Mouse (Mus musculus): ENCODE data around the gene Speer4f2. TPM values are rescaled to one million over a fixed set of nuclear protein-coding genes. Genes with fewer than 3 reads are reported as not detected.
"Not testable (repeated sequence)": the region's sequence is repeated elsewhere in the genome, so short reads cannot be mapped to it uniquely, and the experiment has no call there.

Gene Speer4f2
- not detected in 2 replicates for polyA plus RNA-seq (2012; rRNA removed)
- polyA plus RNA-seq (2014; fragmentation: Nextera tagmentation; extraction: Ambion mirVana), result not detected in 2 replicates

DNA sequence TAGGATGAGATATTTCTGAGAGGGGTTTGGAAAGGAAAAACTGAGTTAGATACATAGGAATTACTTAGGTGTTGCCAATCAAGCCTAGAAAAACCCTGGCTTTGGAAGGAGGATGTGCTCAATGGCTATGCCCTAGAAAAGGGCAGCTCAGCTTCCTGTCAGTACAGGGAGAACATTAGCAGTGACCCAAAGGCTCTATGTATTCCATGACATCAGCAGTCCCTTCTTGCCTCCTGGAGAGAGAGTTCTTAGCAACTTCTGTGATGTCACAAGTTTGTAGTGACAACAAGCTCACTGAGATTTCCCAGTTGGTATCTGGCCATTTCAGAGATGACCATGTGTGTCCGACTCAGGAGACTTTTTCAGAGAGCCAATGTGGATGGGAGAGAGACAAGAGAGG is at the start of gene Speer4f2:
Gene Speer4f2, plus strand, starts transcription at position 301 of the 400 bp plus-strand sequence.
- ATAC-seq (ENCODE audit: low FRiP score, low read depth); H3K36me3 ChIP-seq (ENCODE audit: control insufficient read depth, insufficient read depth, low read length); DNase-seq (ENCODE audit: low spot score); H3K9me3 ChIP-seq (ENCODE audit: control insufficient read depth, low read length); H3K4me2 ChIP-seq (replicated peaks; ENCODE audit: low read depth, low read length, severe bottlenecking); H3K9ac ChIP-seq (ENCODE audit: low read depth, low read length, severe bottlenecking); H3K4me3 ChIP-seq (replicated peaks; ENCODE audit: low read length); H3K27me3 ChIP-seq (ENCODE audit: control insufficient read depth, insufficient read depth, low read length); H3K27ac ChIP-seq (replicated peaks; ENCODE audit: low read depth, low read length); H3K4me1 ChIP-seq (ENCODE audit: control insufficient read depth, insufficient read depth, low read length): not testable (repeated sequence)
- WGBS, result 73% methylated on average over 1 of the region's 1 CpGs

DNA sequence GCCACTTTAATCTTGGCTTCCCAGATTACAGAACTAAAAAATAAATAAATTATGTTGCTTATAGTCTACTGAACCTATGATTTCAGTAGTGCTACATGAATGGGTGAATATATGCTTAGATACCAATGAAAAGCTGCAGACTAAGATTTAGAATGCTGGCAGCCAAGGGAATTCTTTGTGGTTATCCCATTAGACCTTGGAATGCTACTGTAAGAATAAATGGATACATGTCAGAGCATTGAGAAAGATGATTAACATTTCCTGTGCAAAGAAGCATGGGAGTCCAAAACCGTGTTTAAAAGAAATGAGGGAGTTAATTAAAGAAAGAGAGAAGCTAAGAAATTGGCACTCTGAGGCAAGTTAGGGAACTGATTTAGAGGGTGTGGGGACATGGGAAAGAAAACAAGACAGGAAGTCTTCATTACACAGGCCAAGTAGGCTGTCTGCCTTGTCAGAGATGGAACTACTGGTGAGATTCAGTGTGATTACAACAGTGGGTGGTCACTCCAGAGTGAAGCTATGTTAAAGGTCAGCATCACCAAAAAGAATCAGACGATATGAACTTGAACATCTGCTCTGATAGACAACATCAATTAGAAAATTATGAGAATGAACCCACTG is 43.9 kb upstream of the Speer4f2 start:
- Histone ChIP-seq H3K27me3 (ENCODE audit: control insufficient read depth, insufficient read depth, low read length) (no peaks in the 10 kb centered on the region), H3K4me3 (replicated peaks; ENCODE audit: low read length) (no peak overlapping the region), H3K27ac (replicated peaks; ENCODE audit: low read depth, low read length) (no peak overlapping the region), H3K4me1 (ENCODE audit: control insufficient read depth, insufficient read depth, low read length) (no peaks in the 10 kb centered on the region), H3K9me3 (ENCODE audit: control insufficient read depth, low read length) (no peaks in the 10 kb centered on the region), H3K36me3 (ENCODE audit: control insufficient read depth, insufficient read depth, low read length) (no peaks in the 10 kb centered on the region), H3K9ac (ENCODE audit: low read depth, low read length, severe bottlenecking) (no peak overlapping the region), H3K4me2 (replicated peaks; ENCODE audit: low read depth, low read length, severe bottlenecking) (no peak overlapping the region)
- no peak for TF ChIP-seq POLR2A (IDR thresholded peaks at IDR 0.05; ENCODE audit: borderline replicate concordance, extremely low read depth, insufficient read depth, insufficient read length)
- DNase-seq (ENCODE audit: low spot score), result no peak
- no peak for ATAC-seq (ENCODE audit: low FRiP score, low read depth)
- WGBS, result 38% methylated on average over 2 of the region's 2 CpGs

DNA sequence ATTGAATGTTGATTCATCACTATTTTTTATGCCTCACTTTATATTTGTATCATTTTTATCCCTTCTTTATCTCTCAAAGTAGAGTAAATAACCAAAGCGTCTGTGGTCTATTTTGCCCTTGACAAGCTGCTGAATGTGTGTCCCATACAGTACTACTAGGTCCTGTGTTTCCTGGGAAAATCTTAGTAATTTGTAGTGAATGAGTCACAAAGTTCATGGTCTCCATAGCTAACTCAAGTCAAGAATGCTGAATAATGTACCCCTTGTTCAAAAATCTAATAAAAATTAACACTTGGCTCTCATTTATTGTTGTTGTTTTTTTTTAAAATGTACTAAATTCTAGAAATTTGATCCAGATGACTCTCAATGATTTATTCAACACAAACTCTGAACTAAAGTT is 38.1 kb upstream of the Speer4f2 start:
- no peak overlapping the region for H3K9ac ChIP-seq (ENCODE audit: low read depth, low read length, severe bottlenecking)
- ATAC-seq (ENCODE audit: low FRiP score, low read depth), result no peak
- no peak for TF ChIP-seq POLR2A (IDR thresholded peaks at IDR 0.05; ENCODE audit: borderline replicate concordance, extremely low read depth, insufficient read depth, insufficient read length)
- no peaks in the 10 kb centered on the region for H3K27me3 ChIP-seq (ENCODE audit: control insufficient read depth, insufficient read depth, low read length)
- H3K4me2 ChIP-seq (replicated peaks; ENCODE audit: low read depth, low read length, severe bottlenecking), result no peak overlapping the region
- DNase-seq (ENCODE audit: low spot score), result no peak
- 0 out of 2 replicates have a peak overlapping the region, but pooled peaks have one; percentile 48 for H3K27ac ChIP-seq (replicated peaks; ENCODE audit: low read depth, low read length)
- H3K4me1 ChIP-seq (ENCODE audit: control insufficient read depth, insufficient read depth, low read length), result no peaks in the 10 kb centered on the region
- H3K4me3 ChIP-seq (replicated peaks; ENCODE audit: low read length), result no peak overlapping the region
- H3K9me3 ChIP-seq (ENCODE audit: control insufficient read depth, low read length), result no peaks in the 10 kb centered on the region
- WGBS, result 67% methylated on average over 1 of the region's 1 CpGs
- no peaks in the 10 kb centered on the region for H3K36me3 ChIP-seq (ENCODE audit: control insufficient read depth, insufficient read depth, low read length)

DNA sequence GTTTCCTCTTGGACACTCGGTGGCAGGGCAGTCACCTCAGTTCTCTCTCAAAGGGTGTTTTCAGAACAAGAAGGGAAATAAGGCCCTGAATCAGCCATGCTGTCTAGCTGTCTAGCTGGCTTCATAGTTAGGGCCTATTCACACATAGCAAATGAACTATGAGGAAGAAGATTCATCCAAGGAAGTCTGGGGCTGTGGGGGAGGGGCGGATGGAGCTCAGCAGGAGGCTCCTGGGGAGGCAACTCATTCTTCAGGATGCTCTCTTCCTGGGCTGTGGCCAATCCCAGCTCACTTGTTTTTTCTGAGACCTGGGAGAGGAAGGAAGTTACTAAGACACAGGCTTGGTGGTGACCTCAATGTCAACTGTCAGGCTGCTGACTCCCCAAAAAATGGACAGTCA is 27.2 kb upstream of the Speer4f2 start:
- not testable (repeated sequence) for H3K27me3 ChIP-seq (ENCODE audit: control insufficient read depth, insufficient read depth, low read length); H3K9ac ChIP-seq (ENCODE audit: low read depth, low read length, severe bottlenecking); H3K27ac ChIP-seq (replicated peaks; ENCODE audit: low read depth, low read length); H3K4me1 ChIP-seq (ENCODE audit: control insufficient read depth, insufficient read depth, low read length); H3K36me3 ChIP-seq (ENCODE audit: control insufficient read depth, insufficient read depth, low read length); H3K9me3 ChIP-seq (ENCODE audit: control insufficient read depth, low read length); H3K4me2 ChIP-seq (replicated peaks; ENCODE audit: low read depth, low read length, severe bottlenecking); ATAC-seq (ENCODE audit: low FRiP score, low read depth); DNase-seq (ENCODE audit: low spot score); H3K4me3 ChIP-seq (replicated peaks; ENCODE audit: low read length)
- 47% methylated on average over 2 of the region's 2 CpGs for WGBS

DNA sequence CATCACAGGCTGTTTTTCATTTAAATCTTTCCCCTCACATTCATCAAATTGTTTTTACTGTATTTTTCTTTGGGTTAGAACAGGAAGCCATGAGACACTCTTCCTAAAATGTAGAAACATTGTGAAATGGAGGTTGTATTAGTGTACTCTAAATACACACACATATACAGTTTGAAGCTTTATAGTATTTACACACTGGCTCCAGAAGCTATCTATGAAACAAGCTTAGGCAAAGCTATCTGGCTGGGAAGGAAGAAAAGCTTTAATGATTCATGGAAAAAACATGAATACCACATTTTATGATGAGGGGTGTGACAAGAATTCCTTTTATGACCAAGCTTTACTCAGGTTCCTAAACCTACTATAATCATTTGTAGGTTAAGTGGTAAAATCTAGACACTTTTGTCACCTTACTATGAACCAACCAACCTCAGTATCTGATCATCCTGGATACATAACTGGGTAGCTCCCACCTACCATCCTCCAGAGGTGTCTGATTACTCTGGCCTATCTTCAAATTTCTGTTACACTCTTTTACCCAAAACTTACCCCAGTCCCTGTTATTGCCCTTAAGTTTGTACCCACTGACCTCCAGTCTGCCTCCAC is 13.5 kb upstream of the Speer4f2 start:
- Histone ChIP-seq H3K4me3 (replicated peaks; ENCODE audit: low read length) (no peak overlapping the region), H3K27me3 (ENCODE audit: control insufficient read depth, insufficient read depth, low read length) (no peaks in the 10 kb centered on the region), H3K27ac (replicated peaks; ENCODE audit: low read depth, low read length) (no peak overlapping the region), H3K9me3 (ENCODE audit: control insufficient read depth, low read length) (no peaks in the 10 kb centered on the region), H3K4me2 (replicated peaks; ENCODE audit: low read depth, low read length, severe bottlenecking) (no peak overlapping the region), H3K36me3 (ENCODE audit: control insufficient read depth, insufficient read depth, low read length) (no peaks in the 10 kb centered on the region), H3K4me1 (ENCODE audit: control insufficient read depth, insufficient read depth, low read length) (no peaks in the 10 kb centered on the region), H3K9ac (ENCODE audit: low read depth, low read length, severe bottlenecking) (no peak overlapping the region)
- DNase-seq (ENCODE audit: low spot score), result no peak
- no peak for ATAC-seq (ENCODE audit: low FRiP score, low read depth)
- TF ChIP-seq POLR2A (IDR thresholded peaks at IDR 0.05; ENCODE audit: borderline replicate concordance, extremely low read depth, insufficient read depth, insufficient read length), result no peak

All from limb, embryonic 14.5 days (tissue).